Mouse (Mus musculus) CH12.LX (cell line): ENCODE results near the gene Kirrel3. TPM values are rescaled to one million over a fixed set of nuclear protein-coding genes. Genes with fewer than 3 reads are reported as not detected.

Experiments used
- DNase-seq: peaks from one replicate; pipeline ENCODE4 v3.0.0-alpha.2; 2013; ENCODE audit errors: extremely low read depth
- H3K27ac ChIP-seq: 2 replicates; pipeline ENCODE4 v1.5.1; 2012; ENCODE audit warnings: low read depth, mild to moderate bottlenecking, control low read depth, moderate library complexity; ENCODE audit not compliant: insufficient read depth
- H3K27me3 ChIP-seq: replicated peaks from 2 replicates; pipeline ENCODE3; 2012; ENCODE audit warnings: inconsistent platforms
- H3K36me3 ChIP-seq, 2 experiments: replicated peaks in 1 of 2; 2 replicates each; pipeline versions ENCODE3 to v1.6.1; 2012; ENCODE audit warnings: inconsistent platforms in 1 of 2, low read length in 1 of 2, mild to moderate bottlenecking in 1 of 2, mixed read lengths in 1 of 2, moderate library complexity in 1 of 2; ENCODE audit not compliant: control insufficient read depth in 1 of 2, insufficient read depth in 1 of 2
- H3K4me1 ChIP-seq, 2 experiments: 2 replicates each; pipeline ENCODE4 v1.6.1; 2012; ENCODE audit warnings: inconsistent platforms in 1 of 2, moderate library complexity in 1 of 2; ENCODE audit not compliant: insufficient read depth in 2 of 2, control insufficient read depth in 1 of 2
- H3K4me2 ChIP-seq: 2 replicates; pipeline ENCODE4 v1.6.1; 2012; ENCODE audit warnings: low read depth, mild to moderate bottlenecking, control low read depth; ENCODE audit not compliant: poor library complexity, insufficient read depth, severe bottlenecking
- H3K4me3 ChIP-seq, 3 experiments: fragments of 150-350 bp in 1 of 3; sonication (generic) in 1 of 3; replicated peaks in 1 of 3; 2 replicates each; pipeline versions ENCODE3 to v1.5.1; 2011 to 2012; ENCODE audit warnings: low read depth in 2 of 3, low read length in 2 of 3, mild to moderate bottlenecking in 2 of 3, moderate library complexity in 2 of 3, control low read depth in 1 of 3, improper control_type of control experiment in 1 of 3, inconsistent platforms in 1 of 3, mixed read lengths in 1 of 3; ENCODE audit not compliant: poor library complexity in 1 of 3
- H3K79me2 ChIP-seq: replicated peaks from 2 replicates; pipeline ENCODE4 v1.6.1; 2012; ENCODE audit warnings: mild to moderate bottlenecking, moderate library complexity; ENCODE audit not compliant: control insufficient read depth, poor library complexity, insufficient read depth, severe bottlenecking; ENCODE audit errors: extremely low read depth
- H3K9ac ChIP-seq: 2 replicates; pipeline ENCODE4 v1.6.1; 2012; ENCODE audit warnings: low read depth, mild to moderate bottlenecking, control low read depth, moderate library complexity; ENCODE audit not compliant: insufficient read depth
- H3K9me3 ChIP-seq: replicated peaks from 2 replicates; pipeline ENCODE3; 2012; ENCODE audit warnings: low read length, inconsistent platforms, mixed read lengths
- BHLHE40 ChIP-seq: IDR thresholded peaks from 2 replicates; pipeline ENCODE4 v1.6.1; 2011; ENCODE audit warnings: mild to moderate bottlenecking, low read depth, low read length, improper control_type of control experiment
- CHD1 ChIP-seq: IDR thresholded peaks from 2 replicates; pipeline ENCODE4 v1.6.1; 2012; ENCODE audit warnings: low read depth, low read length, improper control_type of control experiment, inconsistent platforms
- CHD2 ChIP-seq: IDR thresholded peaks from 2 replicates; pipeline ENCODE4 v1.6.1; 2011; ENCODE audit warnings: low read length, improper control_type of control experiment
- E2F4 ChIP-seq: IDR thresholded peaks from 2 replicates; pipeline ENCODE4 v1.6.1; 2011; ENCODE audit warnings: low read depth, low read length, improper control_type of control experiment; ENCODE audit not compliant: insufficient replicate concordance
- ELF1 ChIP-seq: IDR thresholded peaks from 2 replicates; pipeline ENCODE4 v1.6.1; 2014; ENCODE audit warnings: low read depth, mild to moderate bottlenecking, inconsistent platforms, low read length, improper control_type of control experiment
- EP300 ChIP-seq: IDR thresholded peaks from 2 replicates; pipeline ENCODE4 v1.6.1; 2011; ENCODE audit warnings: low read length, improper control_type of control experiment
- IRF4 ChIP-seq: IDR thresholded peaks from 2 replicates; pipeline ENCODE4 v1.6.1; 2014; ENCODE audit warnings: low read depth, mild to moderate bottlenecking, inconsistent platforms, low read length, improper control_type of control experiment
- JUND ChIP-seq: conservative IDR thresholded peaks from 2 replicates; pipeline ENCODE4 v1.6.1; 2011; ENCODE audit warnings: low read depth, low read length, improper control_type of control experiment
- KAT2A ChIP-seq: IDR thresholded peaks from 2 replicates; pipeline ENCODE4 v1.6.1; 2012; ENCODE audit warnings: low read length, improper control_type of control experiment, inconsistent platforms; ENCODE audit not compliant: insufficient replicate concordance
- MAX ChIP-seq: IDR thresholded peaks from 2 replicates; pipeline ENCODE4 v1.6.1; 2011; ENCODE audit warnings: low read length, improper control_type of control experiment
- MXI1 ChIP-seq: IDR thresholded peaks from 2 replicates; pipeline ENCODE4 v1.6.1; 2011; ENCODE audit warnings: mild to moderate bottlenecking, low read depth, low read length, improper control_type of control experiment
- MYC ChIP-seq: IDR thresholded peaks from 2 replicates; pipeline ENCODE4 v1.6.1; 2011; ENCODE audit warnings: low read depth, mild to moderate bottlenecking, improper control_type of control experiment, low read length
- NRF1 ChIP-seq: IDR thresholded peaks from 2 replicates; pipeline ENCODE4 v1.6.1; 2014; ENCODE audit warnings: low read depth, mild to moderate bottlenecking, inconsistent platforms, low read length, improper control_type of control experiment, moderate library complexity
- POLR2A ChIP-seq: IDR thresholded peaks from 2 replicates; pipeline ENCODE4 v1.6.1; 2011; ENCODE audit warnings: low read depth, mild to moderate bottlenecking, improper control_type of control experiment, low read length
- POLR2AphosphoS2 ChIP-seq: IDR thresholded peaks from 2 replicates; pipeline ENCODE4 v1.6.1; 2011; ENCODE audit warnings: low read depth, low read length, improper control_type of control experiment
- RCOR1 ChIP-seq: conservative IDR thresholded peaks from 2 replicates; pipeline ENCODE4 v1.6.1; 2012; ENCODE audit warnings: low read depth, mild to moderate bottlenecking, inconsistent platforms, low read length, improper control_type of control experiment
- SIN3A ChIP-seq: IDR thresholded peaks from 2 replicates; pipeline ENCODE4 v1.6.1; 2012; ENCODE audit warnings: low read length, improper control_type of control experiment, inconsistent platforms
- SMC3 ChIP-seq: IDR thresholded peaks from 2 replicates; pipeline ENCODE4 v1.6.1; 2011; ENCODE audit warnings: low read depth, low read length, improper control_type of control experiment
- UBTF ChIP-seq: IDR thresholded peaks from 2 replicates; pipeline ENCODE4 v1.6.1; 2012; ENCODE audit warnings: low read depth, mild to moderate bottlenecking, inconsistent platforms, low read length, improper control_type of control experiment, moderate library complexity
- USF1 ChIP-seq: IDR thresholded peaks from 2 replicates; pipeline ENCODE4 v1.6.1; 2014; ENCODE audit warnings: low read depth, mild to moderate bottlenecking, inconsistent platforms, low read length, improper control_type of control experiment
- USF2 ChIP-seq: conservative IDR thresholded peaks from 2 replicates; pipeline ENCODE4 v1.6.1; 2011; ENCODE audit warnings: low read depth, low read length, improper control_type of control experiment
- ZKSCAN1 ChIP-seq: IDR thresholded peaks from 2 replicates; pipeline ENCODE4 v1.6.1; 2012; ENCODE audit warnings: low read depth, inconsistent platforms, low read length, improper control_type of control experiment, borderline replicate concordance
- ZNF384 ChIP-seq: IDR thresholded peaks from 2 replicates; pipeline ENCODE4 v1.6.1; 2012; ENCODE audit warnings: low read depth, low read length, improper control_type of control experiment, inconsistent platforms
- dilution Hi-C: fragments of 300-500 bp; cut with MboI; formaldehyde crosslinking; loops from 2 replicates; pipeline ENCODE4 v1.14.3; 2020; ENCODE audit warnings: low sequenced_read_pairs; ENCODE audit not compliant: extremely low pct_unique_long_range_greater_than_20kb, extremely low pct_ligation_motif_present
- in situ Hi-C: fragments of 300-500 bp; cut with MboI; formaldehyde crosslinking; loops from 3 replicates; pipeline ENCODE4 v1.14.3; 2019; ENCODE audit warnings: low sequenced_read_pairs, low pct_ligation_motif_present, low pct_unique_long_range_greater_than_20kb, mixed read lengths
- polyA plus RNA-seq: library from polyadenylated mRNA; unstranded; fragments of >175 nt; gene quantifications from 2 replicates; pipeline ENCODE4 v1.2.1, GENCODE M21; 2012; ENCODE audit warnings: low read depth; ENCODE audit not compliant: insufficient read length
- total RNA-seq, 2 experiments: library from RNA; depleted of rRNA; stranded (reverse); fragments of 300-350 nt in 1 of 2; fragments of >200 nt in 1 of 2; gene quantifications; 2 replicates each; pipeline ENCODE4 v1.2.3; 2012 to 2014

Kirrel3 gene
- total and polyA plus RNA-seq, 3 experiments: not detected

GRCm38 (mm10) chr9:34865606-34866005 is 379.9 kb downstream of the Kirrel3 start:
- dilution Hi-C loops: no loop called here
- Histone ChIP-seq H3K4me2 (no peak overlapping the region), H3K9ac (no peak overlapping the region), H3K27ac (no peak overlapping the region), H3K27me3 (peaks cover 95% of the 10 kb centered on the region), H3K9me3 (no peaks in the 10 kb centered on the region), H3K79me2 (no peaks in the 10 kb centered on the region), H3K4me3 (no peak overlapping the region), H3K4me1 (no peaks in the 10 kb centered on the region), H3K36me3 (no peaks in the 10 kb centered on the region)
- no peak for DNase-seq
- TF ChIP-seq ZKSCAN1 (no peak), RCOR1 (no peak), ZNF384 (no peak), MXI1 (no peak), MYC (no peak), ELF1 (no peak), SMC3 (no peak), CHD1 (no peak), POLR2AphosphoS2 (no peak), SIN3A (no peak), POLR2A (no peak)
- in situ Hi-C loops: no loop called here

- Histone ChIP-seq H3K9ac (no peak overlapping the region), H3K36me3 (no peaks in the 10 kb centered on the region), H3K4me3 (no peak overlapping the region), H3K9me3 (no peaks in the 10 kb centered on the region), H3K27ac (no peak overlapping the region), H3K4me2 (no peak overlapping the region), H3K27me3 (peaks cover 97% of the 10 kb centered on the region), H3K4me1 (peaks cover 0 to 2% of the 10 kb centered on the region in 2 experiments; a peak in 1 of 4 replicates), H3K79me2 (no peaks in the 10 kb centered on the region)
- dilution Hi-C loops (no loop called here), in situ Hi-C loops (no loop called here)
- DNase-seq: no peak
- TF ChIP-seq JUND: no peak
Measured at GRCm38 (mm10) chr9:34871316-34871966, 385.7 kb downstream of the Kirrel3 start.

- Histone ChIP-seq H3K36me3 (no peaks in the 10 kb centered on the region), H3K4me2 (no peak overlapping the region), H3K27ac (no peak overlapping the region), H3K4me3 (no peak overlapping the region), H3K9me3 (no peaks in the 10 kb centered on the region), H3K79me2 (no peaks in the 10 kb centered on the region), H3K4me1 (peaks cover 0 to 4% of the 10 kb centered on the region in 2 experiments; a peak in 1 of 4 replicates), H3K9ac (no peak overlapping the region), H3K27me3 (peaks cover 89% of the 10 kb centered on the region)
- dilution Hi-C loops (no loop called here), in situ Hi-C loops (no loop called here)
- DNase-seq: no peak
- TF ChIP-seq CHD2 (no peak), NRF1 (no peak), RCOR1 (no peak), USF2 (no peak), MAX (no peak), ZNF384 (no peak), BHLHE40 (no peak), EP300 (no peak), USF1 (no peak), SMC3 (no peak), KAT2A (no peak), IRF4 (no peak), UBTF (no peak), E2F4 (no peak)
Measured at GRCm38 (mm10) chr9:34875238-34875637, 389.5 kb downstream of the Kirrel3 start.
